Mouse (Mus musculus) lung, postnatal 10 days (tissue): ENCODE measurements around the gene Rprml.
A peak's percentile ranks its signal among the peaks of the same experiment; 100 is the strongest.

Experiments
- DNase-seq: peaks from one replicate; pipeline ENCODE4 v3.0.0; 2021

The Rprml gene

GRCm38 (mm10) chr11:103666181-103666906 lies 17.0 kb downstream of the Rprml start:
- DNase-seq: no peak

- DNase-seq: no peak
Observed at GRCm38 (mm10) chr11:103666907-103667426, 17.6 kb downstream of the Rprml start.

GRCm38 (mm10) chr11:103675556-103675955 lies 26.2 kb downstream of the Rprml start:
- peak; percentile 59 for DNase-seq

- DNase-seq: peak; percentile 67
Observed at GRCm38 (mm10) chr11:103677042-103677441, 27.7 kb downstream of the Rprml start.

GRCm38 (mm10) chr11:103683667-103684334 lies 34.4 kb downstream of the Rprml start:
- DNase-seq: no peak

- DNase-seq: no peak
Observed at GRCm38 (mm10) chr11:103685261-103685736, 35.9 kb downstream of the Rprml start.

- DNase-seq: no peak
Observed at GRCm38 (mm10) chr11:103686706-103687105, 37.3 kb downstream of the Rprml start.

- no peak for DNase-seq
Observed at GRCm38 (mm10) chr11:103688271-103688979, 39.1 kb downstream of the Rprml start.

GRCm38 (mm10) chr11:103688980-103689378 lies 39.6 kb downstream of the Rprml start:
- no peak for DNase-seq

- no peak for DNase-seq
Observed at GRCm38 (mm10) chr11:103691036-103691435, 41.7 kb downstream of the Rprml start.

GRCm38 (mm10) chr11:103693241-103693640 lies 43.9 kb downstream of the Rprml start:
- no peak for DNase-seq

GRCm38 (mm10) chr11:103696851-103697564 lies 47.6 kb downstream of the Rprml start:
- no peak for DNase-seq

- peak; percentile 91 for DNase-seq
Observed at GRCm38 (mm10) chr11:103697565-103698176, 48.3 kb downstream of the Rprml start, which contains the start of gene Gosr2. Gene Gosr2 (minus strand): TSS chr11:103697898.

GRCm38 (mm10) chr11:103698226-103698625 lies 48.9 kb downstream of the Rprml start:
- no peak for DNase-seq
